Comparison of ENCODE assay signal across 8 mouse cellular contexts in genomic region chr15:81960171-81961077, GRCm38 (mm10). TPM values are rescaled to one million over a fixed set of nuclear protein-coding genes. Genes with fewer than 3 reads are reported as not detected.
A peak's percentile ranks its signal among the peaks of the same experiment; 100 is the strongest.
DNase-seq lines count a peak whose midpoint lies in the region; ATAC-seq lines count a peak whose summit lies in the region.

Gene Pmm1 (minus strand): TSS chr15:81960930.

- no peaks in the 10 kb centered on the region for H3K9me3 ChIP-seq in intestine, embryonic 14.5 days (ENCODE audit: control insufficient read depth, low read length)

- H3K4me3 ChIP-seq in intestine, embryonic 14.5 days (ENCODE audit: low read depth, low read length) = peak within 1 kb of the TSS; percentile 65

- peak; percentile 95 to 97 for DNase-seq in adrenal gland, adult 18-20 months (ENCODE audit: low spot score in 2 of 2)
- DNase-seq in embryo, embryonic 11 days = peak; percentile 99
- DNase-seq in gastrocnemius, postnatal 25 days = peak; percentile 98
- peak; percentile 99 for DNase-seq in intestine, embryonic 14.5 days (ENCODE audit: low spot score)
- DNase-seq in left cerebral cortex, postnatal 14 days (ENCODE audit: low spot score in 2 of 2) = peak; percentile 97 to 98
- DNase-seq in mesoderm, embryonic 11.5 days (ENCODE audit: low read depth, low spot score) = peak; percentile 98
- peak; percentile 97 to 98 for DNase-seq in right cerebral cortex, postnatal 36 days (ENCODE audit: low spot score in 2 of 2)
- peak; percentile 99 for DNase-seq in yolk sac, embryonic 10.5 days (ENCODE audit: low spot score)

- H3K4me1 ChIP-seq in intestine, embryonic 14.5 days (replicated peaks; ENCODE audit: control insufficient read depth, insufficient read depth, low read length) = no peaks in the 10 kb centered on the region

- intact Hi-C loops in left cerebral cortex, postnatal 14 days (cut with DNase I) = loop anchor here (2.0 kb wide), 1 partner anchor 28 kb away; no protein-coding TSS in a partner anchor

- H3K27ac ChIP-seq in intestine, embryonic 14.5 days (ENCODE audit: low read depth) = peak within 1 kb of the TSS; percentile 75

- no peaks in the 10 kb centered on the region for H3K27me3 ChIP-seq in intestine, embryonic 14.5 days (replicated peaks; ENCODE audit: control insufficient read depth, insufficient read depth, low read length)

- no peaks in the 10 kb centered on the region for H3K36me3 ChIP-seq in intestine, embryonic 14.5 days (ENCODE audit: control insufficient read depth, insufficient read depth, low read length)

- WGBS in intestine, embryonic 14.5 days = under 1% methylated on average over 75 of the region's 77 CpGs

- H3K4me2 ChIP-seq in intestine, embryonic 14.5 days (ENCODE audit: low read length) = peak within 1 kb of the TSS; percentile 99

- peak within 1 kb of the TSS; percentile 66 for H3K9ac ChIP-seq in intestine, embryonic 14.5 days (ENCODE audit: low read length)

- ATAC-seq in intestine, embryonic 14.5 days (replicated peaks; ENCODE audit: low FRiP score, low TSS enrichment, low read depth) = peak; percentile 98

RNA-seq across cellular contexts. Expression of gene Pmm1, which starts in this region (rescaled TPM):
- 10 to 100 TPM; 58.0 to 85.4 TPM for total RNA-seq in adrenal gland, adult 18-20 months (2021)
- total RNA-seq in gastrocnemius, postnatal 25 days (2021) = 10 to 100 TPM; 11.9 to 21.6 TPM
- 25.8 and 26.6 TPM in 2 replicates for polyA plus RNA-seq in intestine, embryonic 14.5 days (2014; fragmentation: Nextera tagmentation; extraction: Ambion mirVana)
- total RNA-seq in left cerebral cortex, postnatal 14 days (2021) = 100 to 1,000 TPM; 190 to 201 TPM

Comparison
In these comparisons a context has a peak if more than half of its experiments do, and no peak if none do; other contexts are left out.
1. Peak in every context shown above with its lines: DNase-seq, ATAC-seq, H3K4me3 ChIP-seq and H3K27ac ChIP-seq.